Mouse (Mus musculus) cortical plate, adult 2 months (tissue): ENCODE measurements around the gene Commd1.
A peak's percentile ranks its signal among the peaks of the same experiment; 100 is the strongest.

Source experiments
- CTCF ChIP-seq: fragments of 200-500 bp; IDR thresholded peaks from 2 replicates; pipeline ENCODE4 v1.5.1; 2011; ENCODE audit warnings: mild to moderate bottlenecking, control low read depth, low read length; ENCODE audit not compliant: insufficient read depth; ENCODE audit errors: extremely low read depth
- POLR2A ChIP-seq: fragments of 200-500 bp; IDR thresholded peaks from 2 replicates; pipeline ENCODE4 v1.6.1; 2011; ENCODE audit warnings: mild to moderate bottlenecking, low read length, control low read depth; ENCODE audit not compliant: insufficient read depth; ENCODE audit errors: extremely low read depth

DNA sequence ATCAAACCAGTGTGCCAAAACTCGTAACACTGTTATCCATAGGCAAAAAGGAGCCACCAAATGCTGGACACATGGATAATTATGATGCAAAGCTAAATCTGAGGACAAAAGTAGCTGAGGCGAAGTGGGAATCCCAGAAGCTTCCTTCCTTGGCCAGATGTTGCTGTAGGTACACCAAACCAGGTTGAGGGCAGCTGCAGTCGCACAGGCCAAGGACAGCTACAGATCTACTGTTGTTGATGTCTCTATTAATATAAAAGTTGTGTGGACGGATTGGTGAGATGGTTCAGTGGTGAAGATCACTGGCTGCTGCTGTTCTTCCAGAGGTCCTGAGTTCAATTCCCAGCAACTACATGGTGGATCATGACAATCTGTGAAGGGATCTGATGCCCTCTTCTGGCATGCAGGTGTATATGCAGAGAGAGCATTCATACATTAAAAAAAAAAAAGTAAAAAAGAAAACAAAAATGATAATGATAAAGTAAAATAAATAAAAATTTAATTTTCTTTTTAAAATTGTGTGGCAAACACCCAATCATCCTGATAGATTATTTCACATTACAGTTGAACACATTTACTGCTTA, 24.3 kb downstream of the Commd1 start:
- TF ChIP-seq CTCF (peak; percentile 24; the same call in 1 of the 2 replicates), POLR2A (no peak)
